Mouse (Mus musculus): ENCODE measurements around the gene Slc7a8.

DNA sequence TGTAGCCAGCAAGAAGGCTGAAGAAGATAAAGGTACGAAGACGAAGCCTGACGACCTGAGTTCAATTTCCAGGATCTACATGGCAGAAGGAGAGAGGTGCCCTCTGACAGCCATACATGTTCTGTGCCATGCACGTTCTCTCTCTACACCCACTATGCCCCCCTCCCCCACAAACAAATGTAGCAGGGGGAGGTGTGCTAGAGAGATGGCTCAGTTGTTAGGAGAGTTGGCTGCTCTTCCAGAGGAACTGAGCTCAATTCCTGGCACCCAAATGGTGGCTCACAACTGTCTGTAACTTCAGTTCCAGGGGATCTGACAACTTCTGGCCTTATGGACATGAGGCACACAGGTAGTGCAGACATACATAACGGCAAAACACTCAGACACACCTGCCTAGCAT lies 105.5 kb downstream of the Slc7a8 start:
- TF ChIP-seq CTCF (IDR thresholded peaks at IDR 0.05; ENCODE audit: low read depth, low read length) (no peak), TAL1 (conservative IDR thresholded peaks at IDR 0.05; ENCODE audit: low read depth, low read length) (no peak), GATA2 (IDR thresholded peaks at IDR 0.05; ENCODE audit: borderline replicate concordance, low read depth, low read length) (no peak), GATA1 (IDR thresholded peaks at IDR 0.05; ENCODE audit: borderline replicate concordance, low read length) (no peak), POLR2AphosphoS5 (IDR thresholded peaks at IDR 0.05; ENCODE audit: insufficient replicate concordance, low read depth, low read length) (no peak)

All from G1E (cell line).